Mouse (Mus musculus): ENCODE data around the gene Rfx7. TPM values are rescaled to one million over a fixed set of nuclear protein-coding genes. Genes with fewer than 3 reads are reported as not detected.
"Not testable (repeated sequence)": the region's sequence is repeated elsewhere in the genome, so short reads cannot be mapped to it uniquely, and the experiment has no call there.

The Rfx7 gene
- polyA plus RNA-seq, 1 experiment from 2014 or later: 2.6 TPM

DNA sequence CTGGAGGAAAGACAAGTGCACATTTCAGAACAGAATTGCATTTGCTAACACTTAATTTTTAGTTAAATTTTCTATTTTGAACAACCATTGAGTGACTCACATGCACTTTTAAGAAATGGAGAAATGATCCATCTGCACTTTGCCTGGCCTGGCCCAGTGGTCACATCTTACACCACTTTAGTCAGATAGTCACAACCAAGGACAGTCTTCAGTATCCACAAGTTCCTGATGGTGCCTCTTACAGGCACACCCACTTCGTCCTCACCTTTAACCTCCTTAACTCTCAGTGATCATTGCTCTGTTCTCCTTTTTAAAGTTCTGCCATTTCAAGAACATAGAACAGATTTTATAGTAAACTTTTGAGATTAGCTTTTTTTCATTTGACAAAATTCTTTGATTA is 26.7 kb downstream of the Rfx7 start:
- Histone ChIP-seq H3K4me3 (replicated peaks) (no peak overlapping the region), H3K27ac (no peak overlapping the region), H3K4me2 (no peak overlapping the region), H3K4me1 (replicated peaks) (peaks cover 7% of the 10 kb centered on the region), H3K9me3 (replicated peaks) (no peaks in the 10 kb centered on the region), H3K27me3 (no peaks in the 10 kb centered on the region), H3K9ac (no peak overlapping the region), H3K36me3 (no peaks in the 10 kb centered on the region)
- DNase-seq: no peak
- ATAC-seq (ENCODE audit: low read depth): no peak
- WGBS (ENCODE audit: insufficient replicate concordance): 50% methylated on average over 1 of the region's 1 CpGs

DNA sequence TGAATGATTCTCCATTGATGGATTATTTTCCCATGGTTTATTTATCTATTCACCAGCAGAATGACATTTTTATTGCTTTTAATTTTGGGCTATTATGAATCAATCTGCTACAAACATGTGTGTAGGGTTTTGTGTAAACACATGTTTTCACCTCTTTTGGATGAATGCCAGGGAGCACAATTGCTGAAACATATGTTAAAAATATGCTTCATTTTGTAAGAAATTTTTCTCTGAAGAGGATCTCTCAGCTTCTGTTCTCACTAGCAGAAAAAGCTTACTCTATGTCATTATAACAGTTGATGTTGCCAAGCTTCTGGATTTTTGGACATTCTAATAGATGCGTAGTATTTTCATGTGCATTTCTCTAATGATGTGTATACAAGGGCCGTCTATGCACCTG is 28.3 kb downstream of the Rfx7 start:
- H3K4me3 ChIP-seq (replicated peaks): no peak overlapping the region
- DNase-seq (no peak), ATAC-seq (ENCODE audit: low read depth) (no peak)
- no peaks in the 10 kb centered on the region for H3K9me3 ChIP-seq (replicated peaks)
- peaks cover 7% of the 10 kb centered on the region for H3K4me1 ChIP-seq (replicated peaks)
- no peak overlapping the region for H3K4me2 ChIP-seq
- H3K27ac ChIP-seq: no peak overlapping the region
- no peaks in the 10 kb centered on the region for H3K36me3 ChIP-seq
- H3K27me3 ChIP-seq: no peaks in the 10 kb centered on the region
- WGBS (ENCODE audit: insufficient replicate concordance): 81% methylated on average over 2 of the region's 2 CpGs
- H3K9ac ChIP-seq: no peak overlapping the region

DNA sequence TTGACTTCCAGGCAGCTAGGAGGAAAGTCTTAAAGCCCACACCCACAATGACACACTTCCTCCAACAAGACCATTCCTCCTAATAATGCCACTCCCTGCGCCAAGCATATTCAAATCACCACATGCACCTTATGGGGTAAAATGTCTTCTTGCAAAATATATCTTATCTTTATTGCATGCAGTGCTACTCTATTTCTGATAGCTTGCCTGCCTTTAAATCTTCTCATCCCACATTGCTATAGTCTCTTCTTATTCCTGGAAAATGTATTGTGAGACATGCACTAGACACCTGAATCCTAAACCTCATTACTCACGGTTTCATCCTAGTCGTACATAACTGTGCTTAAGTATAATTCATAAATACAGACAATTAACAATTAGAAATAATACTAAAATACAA is 31.2 kb downstream of the Rfx7 start:
- no peak overlapping the region for H3K4me2 ChIP-seq
- H3K27me3 ChIP-seq: no peaks in the 10 kb centered on the region
- peaks cover 7% of the 10 kb centered on the region for H3K4me1 ChIP-seq (replicated peaks)
- no peak overlapping the region for H3K4me3 ChIP-seq (replicated peaks)
- peak; percentile 76 for ATAC-seq (ENCODE audit: low read depth)
- H3K27ac ChIP-seq: no peak overlapping the region
- no peak for DNase-seq
- 38% methylated on average over 3 of the region's 3 CpGs for WGBS (ENCODE audit: insufficient replicate concordance)
- H3K36me3 ChIP-seq: no peaks in the 10 kb centered on the region
- H3K9me3 ChIP-seq (replicated peaks): no peaks in the 10 kb centered on the region
- H3K9ac ChIP-seq: no peak overlapping the region

DNA sequence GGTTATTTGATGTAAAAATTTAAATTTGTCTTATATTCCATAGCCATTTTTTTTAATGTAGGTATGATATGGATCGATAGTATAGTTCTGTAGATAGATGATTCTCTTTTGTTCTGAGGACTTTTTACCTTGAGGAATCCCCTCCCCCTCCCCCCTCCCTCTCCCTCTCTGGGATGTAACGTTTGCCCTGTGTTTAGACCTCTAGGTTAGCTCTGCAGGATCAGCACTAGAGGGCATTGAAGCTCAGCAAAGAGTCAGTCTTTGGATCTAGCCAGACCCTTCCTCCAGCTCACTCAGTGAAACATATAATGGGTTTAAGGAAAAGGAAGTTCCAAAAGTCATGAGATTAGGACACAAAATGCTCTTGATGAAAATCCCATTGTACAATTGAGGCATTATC is 35.1 kb downstream of the Rfx7 start:
- peaks cover 7% of the 10 kb centered on the region for H3K4me1 ChIP-seq (replicated peaks)
- no peaks in the 10 kb centered on the region for H3K36me3 ChIP-seq
- H3K9me3 ChIP-seq (replicated peaks): no peaks in the 10 kb centered on the region
- H3K9ac ChIP-seq: no peak overlapping the region
- WGBS (ENCODE audit: insufficient replicate concordance): 52% methylated on average over 2 of the region's 2 CpGs
- H3K27ac ChIP-seq: no peak overlapping the region
- DNase-seq (no peak), ATAC-seq (ENCODE audit: low read depth) (no peak)
- H3K4me2 ChIP-seq: no peak overlapping the region
- no peak overlapping the region for H3K4me3 ChIP-seq (replicated peaks)
- no peaks in the 10 kb centered on the region for H3K27me3 ChIP-seq

DNA sequence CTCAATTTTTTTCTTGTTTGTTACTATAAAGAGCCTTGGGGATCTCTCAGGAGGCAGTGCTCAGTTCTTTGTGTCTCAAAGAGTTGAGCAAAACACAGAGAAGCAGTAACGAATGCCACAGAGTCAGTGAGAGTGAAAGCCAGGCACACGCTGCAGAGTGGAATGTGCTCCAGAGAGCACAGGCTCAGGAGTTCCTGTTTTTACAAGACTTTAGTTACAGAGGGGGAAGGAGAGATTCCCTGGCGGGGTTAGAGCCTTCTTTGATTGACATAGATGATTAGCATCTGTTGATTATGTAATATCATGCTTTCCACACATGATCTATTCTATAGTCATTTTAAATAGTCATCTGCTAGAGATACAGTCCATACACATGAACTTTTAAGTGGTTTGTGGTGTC is 48.2 kb downstream of the Rfx7 start:
- Histone ChIP-seq H3K9ac (no peak overlapping the region), H3K4me3 (replicated peaks) (no peak overlapping the region), H3K36me3 (0 out of 2 replicates have a peak, but pooled peaks cover 3% of the 10 kb centered on the region), H3K4me2 (no peak overlapping the region), H3K9me3 (replicated peaks) (no peaks in the 10 kb centered on the region), H3K27me3 (no peaks in the 10 kb centered on the region), H3K4me1 (replicated peaks) (no peaks in the 10 kb centered on the region), H3K27ac (no peak overlapping the region)
- peak; percentile 3 for DNase-seq
- 19% methylated on average over 3 of the region's 3 CpGs for WGBS (ENCODE audit: insufficient replicate concordance)
- ATAC-seq (ENCODE audit: low read depth): no peak

GRCm38 (mm10) chr9:72590861-72591260 is 58.8 kb downstream of the Rfx7 start:
- Histone ChIP-seq H3K4me1 (replicated peaks) (no peaks in the 10 kb centered on the region), H3K27me3 (no peaks in the 10 kb centered on the region), H3K9me3 (replicated peaks) (no peaks in the 10 kb centered on the region), H3K36me3 (no peaks in the 10 kb centered on the region), H3K4me3 (replicated peaks) (no peak overlapping the region), H3K27ac (no peak overlapping the region), H3K4me2 (no peak overlapping the region), H3K9ac (no peak overlapping the region)
- ATAC-seq (ENCODE audit: low read depth): no peak
- DNase-seq: no peak
- WGBS (ENCODE audit: insufficient replicate concordance): 76% methylated on average over 1 of the region's 1 CpGs

GRCm38 (mm10) chr9:72592016-72592415 is 60.0 kb downstream of the Rfx7 start:
- Histone ChIP-seq H3K4me3 (replicated peaks) (no peak overlapping the region), H3K4me1 (replicated peaks) (no peaks in the 10 kb centered on the region), H3K36me3 (no peaks in the 10 kb centered on the region), H3K9ac (no peak overlapping the region), H3K27me3 (no peaks in the 10 kb centered on the region), H3K9me3 (replicated peaks) (no peaks in the 10 kb centered on the region), H3K4me2 (no peak overlapping the region), H3K27ac (no peak overlapping the region)
- no peak for ATAC-seq (ENCODE audit: low read depth)
- no peak for DNase-seq

GRCm38 (mm10) chr9:72594656-72595055 is 62.6 kb downstream of the Rfx7 start:
- H3K4me1 ChIP-seq (replicated peaks); H3K27me3 ChIP-seq; H3K4me2 ChIP-seq; DNase-seq; H3K4me3 ChIP-seq (replicated peaks); H3K27ac ChIP-seq; H3K9me3 ChIP-seq (replicated peaks); H3K9ac ChIP-seq; ATAC-seq (ENCODE audit: low read depth); H3K36me3 ChIP-seq: not testable (repeated sequence)
- WGBS (ENCODE audit: insufficient replicate concordance): 74% methylated on average over 4 of the region's 4 CpGs

GRCm38 (mm10) chr9:72600142-72600541 is 68.1 kb downstream of the Rfx7 start:
- no peaks in the 10 kb centered on the region for H3K27me3 ChIP-seq
- H3K27ac ChIP-seq: no peak overlapping the region
- no peak overlapping the region for H3K9ac ChIP-seq
- H3K4me2 ChIP-seq: no peak overlapping the region
- no peak for DNase-seq
- no peak for ATAC-seq (ENCODE audit: low read depth)
- no peak overlapping the region for H3K4me3 ChIP-seq (replicated peaks)
- H3K9me3 ChIP-seq (replicated peaks): no peaks in the 10 kb centered on the region
- no peaks in the 10 kb centered on the region for H3K4me1 ChIP-seq (replicated peaks)
- H3K36me3 ChIP-seq: peaks cover 6% of the 10 kb centered on the region; the same call in 1 of the 2 replicates
- WGBS (ENCODE audit: insufficient replicate concordance): 89% methylated on average over 3 of the region's 3 CpGs

- no peaks in the 10 kb centered on the region for H3K27me3 ChIP-seq
- no peak overlapping the region for H3K9ac ChIP-seq
- H3K27ac ChIP-seq: no peak overlapping the region
- no peak overlapping the region for H3K4me2 ChIP-seq
- ATAC-seq (ENCODE audit: low read depth): no peak
- DNase-seq: no peak
- H3K4me3 ChIP-seq (replicated peaks): no peak overlapping the region
- H3K4me1 ChIP-seq (replicated peaks): peaks cover 5% of the 10 kb centered on the region; the same call in 1 of the 2 replicates
- H3K36me3 ChIP-seq: peaks cover 9% of the 10 kb centered on the region
- no peaks in the 10 kb centered on the region for H3K9me3 ChIP-seq (replicated peaks)
These were observed 77.7 kb downstream of the Rfx7 start for GRCm38 (mm10) chr9:72609771-72610170.

DNA sequence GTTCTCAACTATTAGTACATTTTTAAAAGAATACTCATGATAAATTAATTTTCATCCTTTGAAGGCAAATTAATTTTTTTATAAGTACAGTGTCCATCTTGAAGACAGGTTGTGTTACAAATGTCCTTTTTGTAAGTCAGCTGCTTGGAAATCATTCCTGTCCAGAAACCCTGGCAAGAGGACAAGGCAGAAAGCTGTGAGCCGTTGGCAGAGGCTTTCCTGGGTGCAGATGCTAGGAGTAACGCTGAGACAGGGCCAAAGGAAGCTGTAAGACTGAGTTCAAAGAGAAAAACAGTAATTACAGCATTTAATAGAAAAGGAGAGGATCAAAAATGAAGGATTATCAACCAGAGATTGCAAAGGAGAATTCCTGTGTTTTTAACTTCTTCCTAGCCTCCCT is 81.8 kb downstream of the Rfx7 start:
- H3K27me3 ChIP-seq: no peaks in the 10 kb centered on the region
- peaks cover 32% of the 10 kb centered on the region for H3K36me3 ChIP-seq
- no peak overlapping the region for H3K9ac ChIP-seq
- no peak for ATAC-seq (ENCODE audit: low read depth)
- no peak overlapping the region for H3K4me2 ChIP-seq
- H3K4me1 ChIP-seq (replicated peaks): peaks cover 5% of the 10 kb centered on the region; the same call in 1 of the 2 replicates
- DNase-seq: no peak
- 74% methylated on average over 2 of the region's 2 CpGs for WGBS (ENCODE audit: insufficient replicate concordance)
- no peak overlapping the region for H3K27ac ChIP-seq
- H3K4me3 ChIP-seq (replicated peaks): no peak overlapping the region
- no peaks in the 10 kb centered on the region for H3K9me3 ChIP-seq (replicated peaks)

- DNase-seq (no peak), ATAC-seq (ENCODE audit: low read depth) (no peak)
- Histone ChIP-seq H3K4me3 (replicated peaks) (no peak overlapping the region), H3K27ac (no peak overlapping the region), H3K9ac (no peak overlapping the region), H3K4me2 (no peak overlapping the region), H3K4me1 (replicated peaks) (peaks cover 5% of the 10 kb centered on the region; the same call in 1 of the 2 replicates), H3K36me3 (peaks cover 37% of the 10 kb centered on the region), H3K9me3 (replicated peaks) (no peaks in the 10 kb centered on the region), H3K27me3 (no peaks in the 10 kb centered on the region)
- 79% methylated on average over 6 of the region's 6 CpGs for WGBS (ENCODE audit: insufficient replicate concordance)
These were observed 82.9 kb downstream of the Rfx7 start for GRCm38 (mm10) chr9:72614786-72615480.
